Mouse (Mus musculus): ENCODE results near the gene Tmem255b.

The Tmem255b gene

GRCm38 (mm10) chr8:13493011-13493410 lies 58.0 kb downstream of the Tmem255b start:
- DNase-seq: no peak

DNA sequence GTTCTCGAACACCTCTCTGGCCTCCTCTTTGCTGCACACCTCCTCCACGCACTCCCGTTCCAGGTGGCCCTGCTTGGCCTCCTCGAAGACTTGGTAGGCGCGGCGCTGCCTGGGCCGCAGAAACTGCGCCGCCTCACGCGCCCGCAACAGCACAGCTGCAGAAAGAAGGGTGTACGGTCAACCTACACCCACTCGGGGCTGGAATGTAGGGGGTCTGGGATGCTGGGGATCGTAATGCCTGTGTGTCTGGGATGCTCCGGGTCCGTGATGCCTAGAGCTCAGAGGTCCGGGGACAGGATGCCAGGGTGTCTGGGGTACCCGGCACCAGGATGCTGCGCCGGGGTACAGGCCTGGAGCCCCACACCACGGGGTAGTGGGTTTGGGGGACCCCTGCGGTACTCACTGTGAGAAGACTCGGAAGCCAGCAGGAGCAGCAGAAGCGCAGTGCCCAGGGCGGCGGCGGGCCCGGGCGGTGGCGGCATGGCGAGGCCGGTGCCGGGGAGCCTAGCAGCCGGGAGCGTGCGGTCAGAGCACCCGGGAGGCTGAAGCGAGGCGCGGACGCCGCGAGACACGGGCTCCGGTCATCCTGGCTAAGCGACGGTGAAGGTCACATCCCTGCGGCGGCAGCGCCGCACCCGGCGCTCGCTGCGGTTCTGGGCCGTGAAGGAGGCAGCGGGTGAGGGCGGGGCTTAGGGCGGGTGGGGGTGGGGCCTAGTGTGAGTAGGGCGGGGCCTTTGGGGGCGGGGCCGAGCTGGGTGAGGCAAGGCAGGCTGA lies 59.1 kb downstream of the Tmem255b start, which contains the start of gene Gas6:
Gas6 (minus strand) TSS at position 633 of the 774 bp plus-strand sequence.
- DNase-seq: no peak

DNA sequence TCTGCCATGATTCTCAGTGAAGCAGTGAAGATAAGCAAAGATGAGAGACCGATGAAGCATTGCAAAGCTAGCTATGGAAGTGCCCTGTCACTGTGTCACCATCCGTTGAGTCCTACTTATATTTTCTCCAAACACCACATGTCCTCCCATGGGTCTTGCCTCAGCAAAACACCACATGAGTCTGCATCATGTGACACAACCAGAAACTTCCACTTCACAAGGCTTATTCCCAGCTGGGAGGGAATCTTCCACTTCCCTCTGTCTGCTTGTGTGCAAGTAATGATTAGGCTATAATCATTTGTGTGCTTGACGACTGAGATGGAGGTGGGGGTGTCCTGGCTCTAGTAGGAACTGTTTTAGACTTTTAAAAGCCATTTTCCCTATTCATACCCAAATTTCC lies 66.2 kb downstream of the Tmem255b start:
- DNase-seq: no peak

DNA sequence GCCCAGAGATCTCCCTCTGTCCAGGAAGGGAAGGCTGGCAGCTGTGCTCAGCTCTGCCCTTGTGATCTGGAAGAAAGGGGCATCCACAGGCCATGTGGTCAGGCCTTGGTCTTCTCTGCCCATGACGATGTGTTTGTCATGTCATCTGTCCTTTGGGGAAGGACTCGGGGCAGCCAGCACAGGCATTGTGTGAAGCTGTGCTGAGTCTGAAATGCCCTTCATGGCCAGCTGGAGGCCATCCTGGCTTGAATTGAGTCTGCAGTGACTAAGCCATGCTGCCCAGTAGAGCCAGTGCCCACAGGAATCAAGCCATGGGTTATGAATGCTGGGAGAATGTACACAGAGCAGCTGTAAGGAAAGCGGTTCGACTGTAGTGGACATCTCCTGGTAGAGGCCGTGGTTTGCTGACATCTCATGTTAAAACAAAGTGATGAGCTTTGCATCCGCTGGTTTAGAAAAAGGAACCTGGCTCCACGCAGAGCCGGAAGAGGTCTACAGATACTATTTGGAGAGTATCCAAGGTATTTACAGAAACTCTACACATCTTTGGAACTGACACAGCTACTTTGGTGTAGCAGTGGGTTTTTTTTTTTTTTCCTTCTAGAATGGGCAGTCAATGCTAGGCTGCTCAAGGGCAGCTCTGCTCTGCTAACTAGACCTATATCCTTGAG lies 69.1 kb downstream of the Tmem255b start:
- DNase-seq: no peak

- DNase-seq: no peak
Measured at GRCm38 (mm10) chr8:13504894-13505674, 70.1 kb downstream of the Tmem255b start.

- DNase-seq: no peak
Measured at GRCm38 (mm10) chr8:13506849-13507248, 71.9 kb downstream of the Tmem255b start.

DNA sequence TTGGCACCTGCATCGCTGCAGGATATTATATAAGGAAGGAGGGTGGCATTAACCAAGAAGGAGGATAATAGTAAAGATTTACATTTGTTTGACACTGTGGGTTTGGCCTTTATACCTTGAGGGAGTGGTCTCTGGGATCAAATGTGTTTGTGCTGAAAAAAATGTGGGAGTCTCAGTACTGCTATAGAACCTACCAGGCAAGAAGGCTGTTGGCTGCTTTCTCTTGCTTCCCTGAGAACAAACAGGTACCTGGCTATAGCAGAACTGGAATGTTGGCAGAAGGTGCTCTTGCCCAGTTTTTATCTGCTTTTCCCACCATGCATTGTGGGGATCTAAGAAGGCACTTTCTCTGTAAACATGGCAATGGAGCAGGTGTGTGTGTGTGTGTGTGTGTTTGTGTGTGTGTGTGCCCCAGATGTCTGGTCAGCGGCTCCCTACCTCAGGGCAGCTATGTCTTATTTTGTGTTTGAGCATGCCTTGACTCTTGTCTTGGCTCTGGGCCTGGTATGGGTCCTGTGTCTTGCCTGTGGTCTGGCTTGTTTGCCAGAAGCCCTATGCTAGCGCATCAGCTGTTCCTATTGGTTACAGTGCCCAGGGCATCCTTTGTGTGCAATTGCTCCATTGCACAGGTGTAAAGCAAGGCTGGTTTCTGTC lies 72.4 kb downstream of the Tmem255b start:
- DNase-seq: no peak

GRCm38 (mm10) chr8:13512016-13512415 lies 77.0 kb downstream of the Tmem255b start:
- DNase-seq: no peak

- DNase-seq: no peak
Measured at GRCm38 (mm10) chr8:13512677-13513076, 77.7 kb downstream of the Tmem255b start.

GRCm38 (mm10) chr8:13513556-13514370 lies 78.8 kb downstream of the Tmem255b start:
- no peak for DNase-seq

DNA sequence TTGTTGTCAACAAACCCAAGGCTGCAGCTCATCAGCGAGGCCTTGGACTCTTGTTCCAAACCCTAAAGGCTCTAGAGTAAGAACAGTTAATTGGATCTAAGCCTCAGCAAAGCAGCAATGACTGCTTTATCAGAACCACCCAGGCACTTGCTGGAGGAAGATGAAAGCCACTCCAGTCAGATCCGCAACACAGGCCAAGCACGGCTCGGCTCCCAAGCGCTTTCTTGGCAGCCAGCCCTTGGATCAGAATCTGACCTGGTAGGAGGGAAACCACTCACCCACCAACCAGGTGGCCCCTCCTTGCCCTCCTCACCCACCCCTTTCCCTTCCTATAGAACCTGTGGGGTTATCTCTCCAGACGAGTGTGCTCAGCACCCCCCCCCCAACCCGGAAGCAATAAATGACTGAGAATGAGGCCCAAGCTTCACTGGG lies 81.0 kb downstream of the Tmem255b start:
- no peak for DNase-seq

DNA sequence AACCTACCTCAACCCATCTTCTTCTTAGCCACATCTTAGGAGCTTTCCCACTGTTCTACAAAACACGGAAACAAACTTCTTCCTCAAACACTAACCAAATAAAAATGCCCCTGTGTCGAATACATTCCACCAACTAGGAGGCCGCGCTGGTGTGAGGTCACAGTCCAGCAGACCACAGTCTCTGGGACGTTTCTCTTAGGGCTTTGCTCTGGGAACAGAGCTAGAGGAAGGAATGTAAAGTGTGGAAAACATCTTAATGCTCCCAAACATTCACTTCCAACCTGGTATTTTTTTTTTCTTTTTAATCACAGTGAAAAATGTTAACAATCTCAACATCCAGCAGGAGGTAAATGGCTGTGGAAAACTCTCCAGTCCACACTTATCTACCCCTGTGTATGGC lies 81.7 kb downstream of the Tmem255b start:
- no peak for DNase-seq

GRCm38 (mm10) chr8:13517284-13517781 lies 82.3 kb downstream of the Tmem255b start:
- DNase-seq: no peak
